Mouse (Mus musculus) hindbrain, postnatal 0 days (tissue): ENCODE results near the gene Slc1a2. TPM values are rescaled to one million over a fixed set of nuclear protein-coding genes. Genes with fewer than 3 reads are reported as not detected.

Source experiments
- ATAC-seq: fragments of 200-750 bp; cut with Nextera tagmentation; 2 replicates; pipeline ENCODE4 v1.8.0; 2017; ENCODE audit warnings: mild to moderate bottlenecking, moderate TSS enrichment, moderate library complexity
- DNase-seq: peaks from one replicate; pipeline ENCODE4 v3.0.0-alpha.2; 2015; ENCODE audit warnings: low spot score
- H3K27ac ChIP-seq: fragments of 300-500 bp; sonication (generic); 2 replicates; pipeline ENCODE4 v1.5.1; 2014; ENCODE audit warnings: mild to moderate bottlenecking
- H3K27me3 ChIP-seq: fragments of 300-500 bp; sonication (generic); 2 replicates; pipeline ENCODE4 v1.6.1; 2014; ENCODE audit warnings: low read length, mixed read lengths; ENCODE audit not compliant: insufficient read depth
- H3K36me3 ChIP-seq: fragments of 300-500 bp; sonication (generic); 2 replicates; pipeline ENCODE4 v1.6.1; 2014; ENCODE audit warnings: low read length, mixed read lengths; ENCODE audit not compliant: insufficient read depth
- H3K4me1 ChIP-seq: fragments of 300-500 bp; sonication (generic); 2 replicates; pipeline ENCODE4 v1.6.1; 2014; ENCODE audit warnings: antibody characterized with exemption, low read length, mixed read lengths; ENCODE audit not compliant: insufficient read depth
- H3K4me2 ChIP-seq: fragments of 300-500 bp; sonication (generic); 2 replicates; pipeline ENCODE4 v1.6.1; 2014; ENCODE audit warnings: low read depth, mild to moderate bottlenecking, low read length, moderate library complexity, mixed read lengths
- H3K4me3 ChIP-seq: fragments of 300-500 bp; sonication (generic); 2 replicates; pipeline ENCODE4 v1.5.1; 2014; ENCODE audit warnings: low read length
- H3K9ac ChIP-seq: fragments of 300-500 bp; sonication (generic); replicated peaks from 2 replicates; pipeline ENCODE4 v1.6.1; 2014; ENCODE audit warnings: mild to moderate bottlenecking, low read length, moderate library complexity, mixed read lengths
- H3K9me3 ChIP-seq: fragments of 300-500 bp; sonication (generic); 2 replicates; pipeline ENCODE4 v1.6.1; 2016; ENCODE audit warnings: low read length, mixed read lengths
- CTCF ChIP-seq: IDR thresholded peaks from 2 replicates; pipeline ENCODE4 v1.5.1; 2016; ENCODE audit warnings: antibody characterized with exemption, control low read depth, low read depth
- WGBS: fragments of 180-500 bp; shearing (Covaris S2); extraction: QIAGEN DNeasy Blood & Tissue Kit; methylation state at CpG from one replicate; pipeline ENCODE4 v1.1.7; 2014; 5-methylcytosine and 5-hydroxymethylcytosine counted together
- polyA plus RNA-seq: library from polyadenylated mRNA; unstranded; fragments of >200 nt; fragmentation: Nextera tagmentation; extraction: Ambion mirVana; gene quantifications from 2 replicates; pipeline ENCODE4 v1.2.1, GENCODE M21; 2015
- total RNA-seq: library from RNA; depleted of rRNA; stranded (reverse); fragments of >200 nt; gene quantifications from 2 replicates; pipeline ENCODE4 v1.2.3, GENCODE M21; 2014

Gene Slc1a2
- total and polyA plus RNA-seq, 2 experiments from 2014 or later, result 21.9 to 130 TPM

- no peak for DNase-seq
- H3K27ac ChIP-seq, result no peak overlapping the region
- no peak for ATAC-seq
- TF ChIP-seq CTCF, result no peak
- H3K36me3 ChIP-seq, result no peaks in the 10 kb centered on the region
- H3K9me3 ChIP-seq, result no peaks in the 10 kb centered on the region
- H3K9ac ChIP-seq, result no peak overlapping the region
- H3K4me3 ChIP-seq, result no peak overlapping the region
- no peak overlapping the region for H3K4me2 ChIP-seq
- no peaks in the 10 kb centered on the region for H3K4me1 ChIP-seq
- WGBS, result 79% methylated on average over 3 of the region's 3 CpGs
- H3K27me3 ChIP-seq, result no peaks in the 10 kb centered on the region
These were observed 66.6 kb downstream of the Slc1a2 start for GRCm38 (mm10) chr2:102725054-102725453.

DNA sequence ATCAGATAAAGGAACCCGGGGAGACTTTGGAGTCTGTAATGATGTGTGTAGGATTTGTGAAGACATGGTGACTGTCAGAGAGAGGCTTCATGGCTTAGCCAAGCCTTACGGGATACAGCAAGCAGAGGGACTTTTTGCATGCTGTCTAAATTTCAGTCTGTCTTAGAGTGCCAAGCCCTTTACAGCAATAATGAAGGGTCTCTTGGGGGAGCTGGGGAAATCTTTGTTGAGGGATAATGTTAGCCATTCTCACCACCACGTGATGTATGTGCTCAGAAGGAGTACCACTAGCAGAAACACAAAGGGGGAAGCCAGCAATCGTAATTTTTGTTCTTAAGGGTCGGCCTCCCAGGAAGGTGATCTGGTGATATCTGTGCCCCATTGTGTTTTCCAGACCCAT, 71.9 kb downstream of the Slc1a2 start:
- 58% methylated on average over 5 of the region's 5 CpGs for WGBS
- H3K4me3 ChIP-seq, result no peak overlapping the region
- no peak for ATAC-seq
- H3K9me3 ChIP-seq, result no peaks in the 10 kb centered on the region
- no peak for TF ChIP-seq CTCF
- H3K27ac ChIP-seq, result no peak overlapping the region
- H3K4me2 ChIP-seq, result no peak overlapping the region
- H3K27me3 ChIP-seq, result no peaks in the 10 kb centered on the region
- H3K4me1 ChIP-seq, result peaks cover 4% of the 10 kb centered on the region; the same call in 1 of the 2 replicates
- no peaks in the 10 kb centered on the region for H3K36me3 ChIP-seq
- no peak for DNase-seq
- no peak overlapping the region for H3K9ac ChIP-seq

DNA sequence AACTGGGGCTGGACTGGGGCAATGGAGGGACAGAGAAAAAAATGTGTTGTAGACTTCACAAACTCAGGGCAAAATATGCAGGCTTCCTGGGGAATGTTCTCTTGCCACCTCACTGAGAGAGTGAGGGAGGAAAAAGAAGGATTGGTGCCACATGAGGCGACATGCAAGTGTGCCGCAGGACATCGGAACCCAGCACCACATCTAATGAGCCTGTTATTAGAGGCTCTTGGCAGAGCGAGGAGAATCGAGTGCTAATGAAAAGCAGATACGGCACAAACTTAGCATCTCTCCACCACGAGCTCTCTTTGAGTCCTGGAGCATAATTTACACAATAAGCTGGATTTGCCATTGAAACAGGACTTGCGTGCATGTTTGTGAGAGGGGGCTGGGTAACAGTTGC, 72.3 kb downstream of the Slc1a2 start:
- peaks cover 4% of the 10 kb centered on the region; the same call in 1 of the 2 replicates for H3K4me1 ChIP-seq
- H3K36me3 ChIP-seq, result no peaks in the 10 kb centered on the region
- no peak overlapping the region for H3K4me2 ChIP-seq
- peak; percentile 12 for DNase-seq
- WGBS, result 39% methylated on average over 8 of the region's 8 CpGs
- H3K9me3 ChIP-seq, result no peaks in the 10 kb centered on the region
- no peaks in the 10 kb centered on the region for H3K27me3 ChIP-seq
- H3K9ac ChIP-seq, result no peak overlapping the region
- no peak overlapping the region for H3K4me3 ChIP-seq
- ATAC-seq, result no peak
- no peak for TF ChIP-seq CTCF
- no peak overlapping the region for H3K27ac ChIP-seq

DNA sequence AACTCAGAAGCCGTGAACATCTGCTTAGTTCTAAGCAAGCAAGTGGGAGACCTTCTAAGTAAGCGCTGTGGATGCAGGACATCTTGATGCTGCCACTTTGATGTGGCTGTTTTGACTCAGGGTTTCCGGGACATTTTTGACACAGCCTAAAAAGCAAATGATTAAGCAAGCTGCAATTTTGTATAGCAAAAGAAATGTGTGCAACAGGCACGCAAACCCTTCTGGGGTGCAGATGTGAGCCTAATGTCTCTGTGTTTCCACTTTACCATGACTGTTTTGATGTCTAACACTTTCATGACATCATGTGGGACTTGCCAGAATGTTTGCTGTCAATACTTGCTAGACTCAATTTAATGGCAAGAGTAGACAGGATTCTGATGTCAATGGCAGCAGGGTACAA, 74.7 kb downstream of the Slc1a2 start:
- TF ChIP-seq CTCF, result no peak
- no peak overlapping the region for H3K27ac ChIP-seq
- H3K9me3 ChIP-seq, result no peaks in the 10 kb centered on the region
- WGBS, result 88% methylated on average over 4 of the region's 4 CpGs
- ATAC-seq (no peak), DNase-seq (no peak)
- H3K4me2 ChIP-seq, result no peak overlapping the region
- no peaks in the 10 kb centered on the region for H3K27me3 ChIP-seq
- H3K36me3 ChIP-seq, result no peaks in the 10 kb centered on the region
- no peak overlapping the region for H3K9ac ChIP-seq
- H3K4me1 ChIP-seq, result peaks cover 4% of the 10 kb centered on the region; the same call in 1 of the 2 replicates
- H3K4me3 ChIP-seq, result no peak overlapping the region

GRCm38 (mm10) chr2:102734055-102734454, 75.6 kb downstream of the Slc1a2 start:
- ATAC-seq (no peak), DNase-seq (no peak)
- 81% methylated on average over 3 of the region's 3 CpGs for WGBS
- TF ChIP-seq CTCF, result no peak
- H3K36me3 ChIP-seq, result no peaks in the 10 kb centered on the region
- H3K27me3 ChIP-seq, result no peaks in the 10 kb centered on the region
- no peak overlapping the region for H3K9ac ChIP-seq
- no peaks in the 10 kb centered on the region for H3K9me3 ChIP-seq
- no peak overlapping the region for H3K4me2 ChIP-seq
- H3K27ac ChIP-seq, result no peak overlapping the region
- H3K4me3 ChIP-seq, result no peak overlapping the region
- H3K4me1 ChIP-seq, result peaks cover 4% of the 10 kb centered on the region; the same call in 1 of the 2 replicates

- no peaks in the 10 kb centered on the region for H3K9me3 ChIP-seq
- no peak overlapping the region for H3K27ac ChIP-seq
- H3K9ac ChIP-seq, result no peak overlapping the region
- no peak for DNase-seq
- no peaks in the 10 kb centered on the region for H3K36me3 ChIP-seq
- no peak overlapping the region for H3K4me3 ChIP-seq
- no peak for ATAC-seq
- H3K4me2 ChIP-seq, result no peak overlapping the region
- peaks cover 4% of the 10 kb centered on the region; the same call in 1 of the 2 replicates for H3K4me1 ChIP-seq
- WGBS, result 41% methylated on average over 2 of the region's 2 CpGs
- H3K27me3 ChIP-seq, result no peaks in the 10 kb centered on the region
- no peak for TF ChIP-seq CTCF
These were observed 76.6 kb downstream of the Slc1a2 start for GRCm38 (mm10) chr2:102735031-102735430.

- H3K4me3 ChIP-seq, result no peak overlapping the region
- 92% methylated on average over 9 of the region's 9 CpGs for WGBS
- no peak for TF ChIP-seq CTCF
- H3K27me3 ChIP-seq, result no peaks in the 10 kb centered on the region
- no peaks in the 10 kb centered on the region for H3K36me3 ChIP-seq
- DNase-seq (no peak), ATAC-seq (no peak)
- H3K9ac ChIP-seq, result no peak overlapping the region
- no peak overlapping the region for H3K4me2 ChIP-seq
- H3K27ac ChIP-seq, result no peak overlapping the region
- no peaks in the 10 kb centered on the region for H3K9me3 ChIP-seq
- H3K4me1 ChIP-seq, result peaks cover 4% of the 10 kb centered on the region; the same call in 1 of the 2 replicates
These were observed 77.4 kb downstream of the Slc1a2 start for GRCm38 (mm10) chr2:102735811-102736210.
